Mouse (Mus musculus): Measurements from ENCODE around the gene Aff1.

DNA sequence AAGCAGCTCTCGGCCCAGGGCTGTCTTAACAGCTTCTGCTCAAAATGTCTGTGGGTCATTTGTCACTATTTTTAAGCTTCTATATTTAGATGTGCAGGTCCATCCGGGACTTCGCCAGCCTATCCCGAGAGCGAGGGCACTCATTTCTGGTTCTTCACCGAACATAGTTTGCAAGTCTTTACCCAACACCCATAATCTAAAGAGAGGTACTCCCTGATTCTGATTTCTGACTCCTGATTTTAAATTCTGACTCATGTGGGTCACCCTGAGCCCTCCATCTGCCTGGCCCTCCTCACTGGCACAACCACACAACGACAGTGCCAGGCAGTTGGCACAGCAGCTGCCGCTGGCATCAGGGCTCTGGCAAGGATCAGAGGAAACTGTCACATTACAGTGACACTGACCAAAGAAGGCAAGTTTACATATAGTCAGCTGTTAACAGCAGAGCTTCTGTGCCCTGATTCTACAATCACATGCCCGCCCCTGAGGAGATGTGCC is 97.5 kb downstream of the Aff1 start:
- no peak for TF ChIP-seq POLR2A (IDR thresholded peaks at IDR 0.05; ENCODE audit: low read depth, low read length)
- no peak for TF ChIP-seq CTCF (IDR thresholded peaks at IDR 0.05; ENCODE audit: borderline replicate concordance, insufficient read depth, low read length)

Measured in embryonic fibroblast, embryonic 13.5 days (primary cell).